Mouse (Mus musculus) kidney, postnatal 0 days (tissue): Measurements from ENCODE around the gene Rpl23a. TPM values are rescaled to one million over a fixed set of nuclear protein-coding genes. Genes with fewer than 3 reads are reported as not detected.

Experiments used
- ATAC-seq: fragments of 200-750 bp; cut with Nextera tagmentation; replicated peaks from 2 replicates; pipeline ENCODE4 v1.8.0; 2017; ENCODE audit warnings: low read depth, moderate number of reproducible peaks, moderate TSS enrichment, moderate library complexity; ENCODE audit not compliant: low FRiP score
- DNase-seq: peaks from one replicate; pipeline ENCODE4 v3.0.0-alpha.2; 2016; ENCODE audit warnings: low spot score
- H3K27ac ChIP-seq: fragments of 300-500 bp; sonication (generic); 2 replicates; pipeline ENCODE4 v1.5.1; 2014; ENCODE audit warnings: mild to moderate bottlenecking
- H3K27me3 ChIP-seq: fragments of 300-500 bp; sonication (generic); 2 replicates; pipeline ENCODE4 v1.6.1; 2014; ENCODE audit warnings: low read length, mixed read lengths; ENCODE audit not compliant: insufficient read depth
- H3K36me3 ChIP-seq: fragments of 300-500 bp; sonication (generic); 2 replicates; pipeline ENCODE4 v1.6.1; 2014; ENCODE audit warnings: low read length, mixed read lengths; ENCODE audit not compliant: insufficient read depth
- H3K4me1 ChIP-seq: fragments of 300-500 bp; sonication (generic); replicated peaks from 2 replicates; pipeline ENCODE4 v1.6.1; 2014; ENCODE audit warnings: antibody characterized with exemption, low read length, mixed read lengths; ENCODE audit not compliant: insufficient read depth
- H3K4me2 ChIP-seq: fragments of 300-500 bp; sonication (generic); 2 replicates; pipeline ENCODE4 v1.6.1; 2014; ENCODE audit warnings: mild to moderate bottlenecking, low read length, moderate library complexity, mixed read lengths
- H3K4me3 ChIP-seq: fragments of 300-500 bp; sonication (generic); replicated peaks from 2 replicates; pipeline ENCODE4 v1.5.1; 2014; ENCODE audit warnings: low read depth, low read length
- H3K9ac ChIP-seq: fragments of 300-500 bp; sonication (generic); 2 replicates; pipeline ENCODE4 v1.6.1; 2014; ENCODE audit warnings: low read depth, low read length
- H3K9me3 ChIP-seq: fragments of 300-500 bp; sonication (generic); replicated peaks from 2 replicates; pipeline ENCODE4 v1.6.1; 2016; ENCODE audit warnings: low read length, inconsistent platforms, mixed read lengths
- CTCF ChIP-seq: IDR thresholded peaks from 2 replicates; pipeline ENCODE4 v1.5.1; 2016; ENCODE audit warnings: antibody characterized with exemption, low read depth, mild to moderate bottlenecking, moderate library complexity
- WGBS: fragments of 180-500 bp; shearing (Covaris S2); extraction: QIAGEN DNeasy Blood & Tissue Kit; methylation state at CpG from one replicate; pipeline ENCODE4 v1.1.7; 2014; 5-methylcytosine and 5-hydroxymethylcytosine counted together
- microRNA-seq: library from miRNA; unstranded; fragments of <30 nt; microRNA quantifications from one replicate; pipeline ENCODE4, GENCODE M21; 2016
- polyA plus RNA-seq: library from polyadenylated mRNA; unstranded; fragments of >200 nt; fragmentation: Nextera tagmentation; extraction: Ambion mirVana; gene quantifications from 2 replicates; pipeline ENCODE4 v1.2.1, GENCODE M21; 2015

Gene Rpl23a
- polyA plus RNA-seq, 1 experiment from 2014 or later: 1,636 TPM

DNA sequence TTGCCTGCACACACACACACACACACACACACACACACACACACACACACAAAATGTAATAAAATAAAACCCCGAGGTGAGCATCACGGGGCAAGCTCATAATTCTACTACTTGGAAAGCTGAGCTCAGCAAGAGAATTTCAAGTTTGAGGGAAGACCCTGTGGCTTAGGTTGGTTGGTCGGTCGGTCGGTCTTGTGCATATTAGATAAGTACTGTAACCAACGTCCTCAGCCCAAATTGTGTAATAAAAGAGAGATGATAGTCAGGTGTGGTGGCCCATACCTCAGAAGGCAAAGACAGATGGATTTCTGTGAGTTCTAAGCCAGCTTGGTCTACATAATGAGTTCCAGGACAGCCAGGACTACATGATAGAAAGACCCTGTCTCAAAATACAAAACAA lies 49.5 kb downstream of the Rpl23a start:
- WGBS: 85% methylated on average over 6 of the region's 6 CpGs
- no peak overlapping the region for H3K4me3 ChIP-seq
- no peak overlapping the region for H3K9ac ChIP-seq
- no peak for DNase-seq
- ATAC-seq: no peak
- H3K4me1 ChIP-seq: no peaks in the 10 kb centered on the region
- no peak for TF ChIP-seq CTCF
- H3K4me2 ChIP-seq: no peak overlapping the region
- no peak overlapping the region for H3K27ac ChIP-seq
- no peaks in the 10 kb centered on the region for H3K36me3 ChIP-seq
- H3K9me3 ChIP-seq: no peaks in the 10 kb centered on the region
- H3K27me3 ChIP-seq: no peaks in the 10 kb centered on the region

Small RNAs within 50 kb of the gene (microRNA-seq; reads per million reads assigned to microRNA genes)
- gene Mir7653: not detected

Other genes with a start within 250 kb of the Rpl23a start
- 9.3 and 11.1 TPM in 2 replicates for gene Phf12, start 200.8 kb downstream of the Rpl23a start, polyA plus RNA-seq
- 13.6 and 15.2 TPM in 2 replicates for gene Dhrs13, start 151.3 kb downstream of the Rpl23a start, polyA plus RNA-seq
- 38.5 and 42.4 TPM in 2 replicates for gene Flot2, start 145.7 kb downstream of the Rpl23a start, polyA plus RNA-seq
- gene Eral1, start 103.2 kb downstream of the Rpl23a start, polyA plus RNA-seq: 25.0 and 26.9 TPM in 2 replicates
- gene Fam222b, start 88.9 kb downstream of the Rpl23a start, polyA plus RNA-seq: 13.3 and 13.8 TPM in 2 replicates
- 79.2 and 79.6 TPM in 2 replicates for gene Traf4, start 18.0 kb downstream of the Rpl23a start, polyA plus RNA-seq
- 18.2 and 19.9 TPM in 2 replicates for gene Nek8, start 6.9 kb downstream of the Rpl23a start, polyA plus RNA-seq
- 43.4 and 46.6 TPM in 2 replicates for gene Tlcd1, start 6.9 kb downstream of the Rpl23a start, polyA plus RNA-seq
- 129 and 131 TPM in 2 replicates for gene Rab34, start 4.8 kb upstream of the Rpl23a start, polyA plus RNA-seq
- 3.1 and 3.2 TPM in 2 replicates for gene Proca1, start 9.8 kb upstream of the Rpl23a start, polyA plus RNA-seq
- gene Sdf2, start 62.2 kb upstream of the Rpl23a start, polyA plus RNA-seq: 104 and 106 TPM in 2 replicates
- gene Supt6, start 62.4 kb upstream of the Rpl23a start, polyA plus RNA-seq: 14.4 and 16.8 TPM in 2 replicates
- 96.3 and 98.2 TPM in 2 replicates for gene 2610507B11Rik, start 78.2 kb upstream of the Rpl23a start, polyA plus RNA-seq
- 0.17 TPM in 1 of 2 replicates, not detected in the other for gene BC030499, start 107.3 kb upstream of the Rpl23a start, polyA plus RNA-seq
- gene Spag5, start 117.9 kb upstream of the Rpl23a start, polyA plus RNA-seq: 12.4 and 14.8 TPM in 2 replicates
- 12.5 and 13.0 TPM in 2 replicates for gene Aldoc, start 139.4 kb upstream of the Rpl23a start, polyA plus RNA-seq
- gene Pigs, start 144.8 kb upstream of the Rpl23a start, polyA plus RNA-seq: 67.5 and 74.9 TPM in 2 replicates
- 30.4 TPM in 2 replicates for gene Unc119, start 159.9 kb upstream of the Rpl23a start, polyA plus RNA-seq
- gene Foxn1, start 203.0 kb upstream of the Rpl23a start, polyA plus RNA-seq: not detected in 2 replicates
- gene Slc13a2, start 238.6 kb upstream of the Rpl23a start, polyA plus RNA-seq: 6.5 and 6.6 TPM in 2 replicates